Mouse (Mus musculus) CH12.LX (cell line): ENCODE measurements around the gene Bphl. TPM values are rescaled to one million over a fixed set of nuclear protein-coding genes. Genes with fewer than 3 reads are reported as not detected.

Experiments used
- DNase-seq: peaks from one replicate; pipeline ENCODE4 v3.0.0-alpha.2; 2013; ENCODE audit errors: extremely low read depth
- H3K27ac ChIP-seq: 2 replicates; pipeline ENCODE4 v1.5.1; 2012; ENCODE audit warnings: low read depth, mild to moderate bottlenecking, control low read depth, moderate library complexity; ENCODE audit not compliant: insufficient read depth
- H3K27me3 ChIP-seq: replicated peaks from 2 replicates; pipeline ENCODE3; 2012; ENCODE audit warnings: inconsistent platforms
- H3K36me3 ChIP-seq, 2 experiments: replicated peaks in 1 of 2; 2 replicates each; pipeline versions ENCODE3 to v1.6.1; 2012; ENCODE audit warnings: inconsistent platforms in 1 of 2, low read length in 1 of 2, mild to moderate bottlenecking in 1 of 2, mixed read lengths in 1 of 2, moderate library complexity in 1 of 2; ENCODE audit not compliant: control insufficient read depth in 1 of 2, insufficient read depth in 1 of 2
- H3K4me1 ChIP-seq, 2 experiments: 2 replicates each; pipeline ENCODE4 v1.6.1; 2012; ENCODE audit warnings: inconsistent platforms in 1 of 2, moderate library complexity in 1 of 2; ENCODE audit not compliant: insufficient read depth in 2 of 2, control insufficient read depth in 1 of 2
- H3K4me2 ChIP-seq: 2 replicates; pipeline ENCODE4 v1.6.1; 2012; ENCODE audit warnings: low read depth, mild to moderate bottlenecking, control low read depth; ENCODE audit not compliant: poor library complexity, insufficient read depth, severe bottlenecking
- H3K4me3 ChIP-seq, 3 experiments: fragments of 150-350 bp in 1 of 3; sonication (generic) in 1 of 3; replicated peaks in 1 of 3; 2 replicates each; pipeline versions ENCODE3 to v1.5.1; 2011 to 2012; ENCODE audit warnings: low read depth in 2 of 3, low read length in 2 of 3, mild to moderate bottlenecking in 2 of 3, moderate library complexity in 2 of 3, control low read depth in 1 of 3, improper control_type of control experiment in 1 of 3, inconsistent platforms in 1 of 3, mixed read lengths in 1 of 3; ENCODE audit not compliant: poor library complexity in 1 of 3
- H3K79me2 ChIP-seq: replicated peaks from 2 replicates; pipeline ENCODE4 v1.6.1; 2012; ENCODE audit warnings: mild to moderate bottlenecking, moderate library complexity; ENCODE audit not compliant: control insufficient read depth, poor library complexity, insufficient read depth, severe bottlenecking; ENCODE audit errors: extremely low read depth
- H3K9ac ChIP-seq: 2 replicates; pipeline ENCODE4 v1.6.1; 2012; ENCODE audit warnings: low read depth, mild to moderate bottlenecking, control low read depth, moderate library complexity; ENCODE audit not compliant: insufficient read depth
- H3K9me3 ChIP-seq: replicated peaks from 2 replicates; pipeline ENCODE3; 2012; ENCODE audit warnings: low read length, inconsistent platforms, mixed read lengths
- BHLHE40 ChIP-seq: IDR thresholded peaks from 2 replicates; pipeline ENCODE4 v1.6.1; 2011; ENCODE audit warnings: mild to moderate bottlenecking, low read depth, low read length, improper control_type of control experiment
- CHD1 ChIP-seq: IDR thresholded peaks from 2 replicates; pipeline ENCODE4 v1.6.1; 2012; ENCODE audit warnings: low read depth, low read length, improper control_type of control experiment, inconsistent platforms
- CHD2 ChIP-seq: IDR thresholded peaks from 2 replicates; pipeline ENCODE4 v1.6.1; 2011; ENCODE audit warnings: low read length, improper control_type of control experiment
- CTCF ChIP-seq, 2 experiments: IDR thresholded peaks in 1 of 2; conservative IDR thresholded peaks in 1 of 2; 2 replicates each; pipeline ENCODE4 v1.5.1; 2011 to 2012; ENCODE audit warnings: low read depth in 2 of 2, low read length in 2 of 2, improper control_type of control experiment in 1 of 2, inconsistent platforms in 1 of 2, mild to moderate bottlenecking in 1 of 2, moderate library complexity in 1 of 2
- E2F4 ChIP-seq: IDR thresholded peaks from 2 replicates; pipeline ENCODE4 v1.6.1; 2011; ENCODE audit warnings: low read depth, low read length, improper control_type of control experiment; ENCODE audit not compliant: insufficient replicate concordance
- EP300 ChIP-seq: IDR thresholded peaks from 2 replicates; pipeline ENCODE4 v1.6.1; 2011; ENCODE audit warnings: low read length, improper control_type of control experiment
- ETS1 ChIP-seq: conservative IDR thresholded peaks from 2 replicates; pipeline ENCODE4 v1.6.1; 2012; ENCODE audit warnings: low read depth, mild to moderate bottlenecking, inconsistent platforms, low read length, improper control_type of control experiment, moderate library complexity
- GABPA ChIP-seq: IDR thresholded peaks from 2 replicates; pipeline ENCODE4 v1.6.1; 2012; ENCODE audit warnings: low read depth, low read length, improper control_type of control experiment, inconsistent platforms; ENCODE audit not compliant: insufficient replicate concordance
- HCFC1 ChIP-seq: IDR thresholded peaks from 2 replicates; pipeline ENCODE4 v1.6.1; 2012; ENCODE audit warnings: low read depth, mild to moderate bottlenecking, inconsistent platforms, low read length, improper control_type of control experiment
- JUN ChIP-seq: IDR thresholded peaks from 2 replicates; pipeline ENCODE4 v1.6.1; 2011; ENCODE audit warnings: low read depth, mild to moderate bottlenecking, low read length, improper control_type of control experiment, moderate library complexity; ENCODE audit not compliant: insufficient read depth
- JUND ChIP-seq: conservative IDR thresholded peaks from 2 replicates; pipeline ENCODE4 v1.6.1; 2011; ENCODE audit warnings: low read depth, low read length, improper control_type of control experiment
- MAFK ChIP-seq: IDR thresholded peaks from 2 replicates; pipeline ENCODE4 v1.6.1; 2011; ENCODE audit warnings: low read length, improper control_type of control experiment; ENCODE audit not compliant: insufficient replicate concordance
- MAX ChIP-seq: IDR thresholded peaks from 2 replicates; pipeline ENCODE4 v1.6.1; 2011; ENCODE audit warnings: low read length, improper control_type of control experiment
- MAZ ChIP-seq: IDR thresholded peaks from 2 replicates; pipeline ENCODE4 v1.6.1; 2012; ENCODE audit warnings: low read depth, mild to moderate bottlenecking, inconsistent platforms, low read length, improper control_type of control experiment, moderate library complexity
- MEF2A ChIP-seq: IDR thresholded peaks from 2 replicates; pipeline ENCODE4 v1.6.1; 2014; ENCODE audit warnings: low read depth, mild to moderate bottlenecking, inconsistent platforms, low read length, improper control_type of control experiment, borderline replicate concordance
- MYC ChIP-seq: IDR thresholded peaks from 2 replicates; pipeline ENCODE4 v1.6.1; 2011; ENCODE audit warnings: low read depth, mild to moderate bottlenecking, improper control_type of control experiment, low read length
- NRF1 ChIP-seq: IDR thresholded peaks from 2 replicates; pipeline ENCODE4 v1.6.1; 2014; ENCODE audit warnings: low read depth, mild to moderate bottlenecking, inconsistent platforms, low read length, improper control_type of control experiment, moderate library complexity
- PAX5 ChIP-seq: IDR thresholded peaks from 2 replicates; pipeline ENCODE4 v1.6.1; 2012; ENCODE audit warnings: low read length, inconsistent platforms, mixed read lengths
- POLR2A ChIP-seq: IDR thresholded peaks from 2 replicates; pipeline ENCODE4 v1.6.1; 2011; ENCODE audit warnings: low read depth, mild to moderate bottlenecking, improper control_type of control experiment, low read length
- RAD21 ChIP-seq: IDR thresholded peaks from 2 replicates; pipeline ENCODE4 v1.6.1; 2011; ENCODE audit warnings: low read depth, mild to moderate bottlenecking, low read length, improper control_type of control experiment, moderate library complexity
- RCOR1 ChIP-seq: conservative IDR thresholded peaks from 2 replicates; pipeline ENCODE4 v1.6.1; 2012; ENCODE audit warnings: low read depth, mild to moderate bottlenecking, inconsistent platforms, low read length, improper control_type of control experiment
- SMC3 ChIP-seq: IDR thresholded peaks from 2 replicates; pipeline ENCODE4 v1.6.1; 2011; ENCODE audit warnings: low read depth, low read length, improper control_type of control experiment
- TBP ChIP-seq: conservative IDR thresholded peaks from 2 replicates; pipeline ENCODE4 v1.6.1; 2011; ENCODE audit warnings: low read depth, low read length, improper control_type of control experiment
- USF1 ChIP-seq: IDR thresholded peaks from 2 replicates; pipeline ENCODE4 v1.6.1; 2014; ENCODE audit warnings: low read depth, mild to moderate bottlenecking, inconsistent platforms, low read length, improper control_type of control experiment
- ZKSCAN1 ChIP-seq: IDR thresholded peaks from 2 replicates; pipeline ENCODE4 v1.6.1; 2012; ENCODE audit warnings: low read depth, inconsistent platforms, low read length, improper control_type of control experiment, borderline replicate concordance
- ZMIZ1 ChIP-seq: IDR thresholded peaks from 2 replicates; pipeline ENCODE4 v1.6.1; 2012; ENCODE audit warnings: low read depth, mild to moderate bottlenecking, inconsistent platforms, low read length, improper control_type of control experiment
- dilution Hi-C: fragments of 300-500 bp; cut with MboI; formaldehyde crosslinking; loops from 2 replicates; pipeline ENCODE4 v1.14.3; 2020; ENCODE audit warnings: low sequenced_read_pairs; ENCODE audit not compliant: extremely low pct_unique_long_range_greater_than_20kb, extremely low pct_ligation_motif_present
- in situ Hi-C: fragments of 300-500 bp; cut with MboI; formaldehyde crosslinking; loops from 3 replicates; pipeline ENCODE4 v1.14.3; 2019; ENCODE audit warnings: low sequenced_read_pairs, low pct_ligation_motif_present, low pct_unique_long_range_greater_than_20kb, mixed read lengths
- polyA plus RNA-seq: library from polyadenylated mRNA; unstranded; fragments of >175 nt; gene quantifications from 2 replicates; pipeline ENCODE4 v1.2.1, GENCODE M21; 2012; ENCODE audit warnings: low read depth; ENCODE audit not compliant: insufficient read length
- total RNA-seq, 2 experiments: library from RNA; depleted of rRNA; stranded (reverse); fragments of 300-350 nt in 1 of 2; fragments of >200 nt in 1 of 2; gene quantifications; 2 replicates each; pipeline ENCODE4 v1.2.3; 2012 to 2014

Gene Bphl
- total and polyA plus RNA-seq, 3 experiments = 18.1 to 41.3 (median 35.3) TPM

DNA sequence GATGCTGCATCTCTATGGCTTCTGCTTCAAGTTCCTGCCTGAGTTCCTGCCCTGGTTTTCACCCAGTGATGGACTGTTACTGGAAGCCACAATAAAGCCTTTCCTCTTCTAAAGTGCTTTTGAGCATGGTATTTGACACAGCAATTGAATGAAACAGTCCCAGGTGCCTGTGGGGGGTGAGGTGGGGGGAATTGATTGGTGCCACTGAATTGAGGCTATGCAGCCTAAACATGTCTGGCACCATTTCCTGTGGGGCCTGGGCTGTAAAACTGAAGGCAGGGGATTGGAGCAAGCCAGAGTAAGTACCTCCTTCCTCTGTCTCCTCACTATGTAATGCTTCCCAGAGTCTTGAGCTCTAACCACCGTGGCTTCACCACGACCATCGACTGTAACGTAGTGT lies 77.3 kb downstream of the Bphl start:
- Histone ChIP-seq H3K9me3 (no peaks in the 10 kb centered on the region), H3K4me2 (no peak overlapping the region), H3K9ac (no peak overlapping the region), H3K4me3 (no peak overlapping the region), H3K36me3 (no peaks in the 10 kb centered on the region), H3K27me3 (no peaks in the 10 kb centered on the region), H3K4me1 (peaks cover 5 to 40% of the 10 kb centered on the region in 2 experiments; a peak in 3 of 4 replicates), H3K79me2 (no peaks in the 10 kb centered on the region), H3K27ac (no peak overlapping the region)
- no peak for DNase-seq
- in situ Hi-C loops (no loop called here), dilution Hi-C loops (no loop called here)
- TF ChIP-seq JUN = no peak
- TF ChIP-seq CTCF (conservative IDR thresholded peaks at IDR 0.05 in 1 of 2, IDR thresholded peaks at IDR 0.05 in 1 of 2; ENCODE audit: low read depth in 2 of 2, low read length in 2 of 2) = no peak
- TF ChIP-seq PAX5 = no peak
- no peak for TF ChIP-seq POLR2A
- no peak for TF ChIP-seq CHD2
- TF ChIP-seq USF1 = no peak
- TF ChIP-seq MEF2A = no peak
- no peak for TF ChIP-seq EP300
- no peak for TF ChIP-seq HCFC1
- no peak for TF ChIP-seq NRF1
- no peak for TF ChIP-seq BHLHE40
- no peak for TF ChIP-seq RCOR1
- no peak for TF ChIP-seq ETS1
- no peak for TF ChIP-seq MAZ
- no peak for TF ChIP-seq RAD21

DNA sequence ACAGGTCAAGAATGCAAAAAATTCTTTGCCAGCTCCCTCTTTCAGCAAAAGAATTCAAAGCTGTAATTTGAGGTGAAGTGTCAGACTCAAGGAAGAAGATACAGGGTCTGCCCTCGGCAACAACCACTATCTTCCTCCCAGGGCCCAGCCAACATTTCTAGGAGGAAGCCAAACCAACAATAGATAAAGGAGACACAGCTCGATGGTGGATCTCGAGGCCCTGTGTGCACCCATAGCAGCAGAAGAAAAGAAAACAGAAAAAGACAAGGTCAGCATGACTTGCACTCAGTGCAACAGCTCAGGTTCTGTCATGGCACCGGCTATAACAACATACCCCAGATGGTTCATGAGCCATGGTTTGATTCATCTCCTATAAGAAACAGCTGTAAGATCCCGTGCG lies 79.1 kb downstream of the Bphl start:
- no peak overlapping the region for H3K4me3 ChIP-seq

More for the DNA sequence above, 79.1 kb downstream of the Bphl start:
- H3K9ac ChIP-seq = no peak overlapping the region
- TF ChIP-seq E2F4 (no peak), ZMIZ1 (no peak), JUND (no peak), MAX (no peak), PAX5 (no peak), TBP (no peak), SMC3 (no peak), ZKSCAN1 (no peak), CTCF (conservative IDR thresholded peaks at IDR 0.05 in 1 of 2, IDR thresholded peaks at IDR 0.05 in 1 of 2; ENCODE audit: low read depth in 2 of 2, low read length in 2 of 2) (no peak), RAD21 (no peak), GABPA (no peak), MAFK (no peak), MYC (no peak), MAZ (no peak), CHD1 (no peak), JUN (no peak), EP300 (no peak), POLR2A (no peak)
- dilution Hi-C loops = no loop called here
- no peaks in the 10 kb centered on the region for H3K9me3 ChIP-seq
- no peaks in the 10 kb centered on the region for H3K27me3 ChIP-seq
- H3K27ac ChIP-seq = no peak overlapping the region
- DNase-seq = no peak
- no peak overlapping the region for H3K4me2 ChIP-seq
- H3K36me3 ChIP-seq = no peaks in the 10 kb centered on the region
- H3K4me1 ChIP-seq = peaks cover 7 to 38% of the 10 kb centered on the region in 2 experiments; a peak in 3 of 4 replicates
- H3K79me2 ChIP-seq = no peaks in the 10 kb centered on the region
- in situ Hi-C loops = no loop called here
